Mouse (Mus musculus) cerebellum, adult 11 months (tissue): ENCODE results near the gene Speer2.

Source experiments
- DNase-seq: peaks from one replicate; pipeline ENCODE4 v3.0.0; 2022

Gene Speer2

DNA sequence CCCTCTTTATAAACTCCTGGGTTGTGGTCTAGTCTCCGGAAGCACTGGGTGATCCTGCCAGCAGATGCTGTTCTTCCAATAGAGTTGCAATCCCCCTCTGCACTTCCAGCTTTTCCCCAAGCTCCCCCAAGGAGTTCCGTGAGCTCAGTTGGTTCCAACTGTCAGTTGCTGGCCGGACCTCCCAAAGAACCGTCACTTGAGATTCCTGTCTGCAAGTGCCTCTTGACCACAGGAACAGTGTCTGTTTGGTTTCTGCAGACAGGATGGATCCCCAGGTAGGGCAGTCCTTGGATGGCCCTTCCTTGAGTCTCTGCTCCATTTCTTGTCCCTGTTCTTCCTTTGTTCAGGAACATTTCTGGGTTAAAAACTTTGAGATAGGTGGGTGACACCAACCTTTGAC is at the start of gene Speer2:
Gene Speer2, minus strand, starts transcription at position 101 of the 400 bp plus-strand sequence.
- no peak for DNase-seq

DNA sequence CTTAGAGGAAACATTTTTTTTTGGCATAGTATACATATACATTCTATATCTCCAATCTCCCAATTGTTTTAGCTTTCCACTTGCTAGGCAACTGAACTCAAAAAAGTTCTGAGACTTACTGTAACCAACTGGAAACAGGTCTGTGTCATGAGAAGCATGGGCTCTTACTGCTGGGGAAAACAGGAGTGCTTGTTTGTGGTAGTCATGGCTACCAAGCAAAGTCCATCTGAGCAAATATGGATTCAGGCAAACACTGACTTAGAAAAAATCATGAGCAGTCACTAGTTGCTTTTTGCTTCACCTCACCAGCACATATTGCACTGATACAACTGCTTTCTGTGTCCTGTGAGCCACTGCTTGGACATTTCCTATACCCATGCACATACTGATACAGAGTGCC is 40.8 kb upstream of the Speer2 start:
- no peak for DNase-seq

DNA sequence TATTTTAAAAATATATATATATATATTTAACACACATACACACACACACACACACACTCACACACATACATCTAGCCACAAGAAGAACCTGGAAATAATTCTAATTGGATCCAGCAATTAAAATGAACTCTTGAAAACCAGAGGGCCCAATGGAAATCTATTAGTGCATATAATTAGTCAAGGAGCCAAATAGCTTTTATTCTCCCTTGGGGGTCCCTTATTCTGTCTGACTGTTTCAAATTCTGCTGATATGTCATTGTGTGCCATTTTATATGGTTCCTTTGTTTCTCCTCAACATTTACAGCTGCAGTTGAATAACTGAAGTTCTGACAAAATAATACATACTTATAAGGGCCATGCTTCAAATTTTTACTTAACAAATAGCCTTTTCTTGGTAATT is 17.2 kb upstream of the Speer2 start:
- no peak for DNase-seq

DNA sequence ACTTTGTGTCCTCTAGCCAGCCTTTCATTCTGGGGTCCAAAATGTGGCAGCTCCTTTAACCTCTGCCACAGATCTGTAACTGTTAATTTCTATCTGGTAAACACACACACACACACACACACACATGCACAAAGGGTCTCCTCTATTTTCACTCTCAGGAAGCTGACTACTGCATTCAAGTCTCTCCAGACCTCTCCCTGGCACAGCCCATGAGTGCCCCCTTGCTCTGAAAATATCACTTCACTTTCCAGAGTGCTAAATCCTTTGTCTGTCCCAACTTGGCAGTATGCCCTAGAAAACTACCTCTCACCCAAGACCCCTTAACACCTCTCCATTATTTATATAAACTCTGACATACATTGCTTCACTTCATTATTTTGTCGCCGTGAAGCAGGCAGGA is 26.9 kb downstream of the Speer2 start:
- DNase-seq = no peak

DNA sequence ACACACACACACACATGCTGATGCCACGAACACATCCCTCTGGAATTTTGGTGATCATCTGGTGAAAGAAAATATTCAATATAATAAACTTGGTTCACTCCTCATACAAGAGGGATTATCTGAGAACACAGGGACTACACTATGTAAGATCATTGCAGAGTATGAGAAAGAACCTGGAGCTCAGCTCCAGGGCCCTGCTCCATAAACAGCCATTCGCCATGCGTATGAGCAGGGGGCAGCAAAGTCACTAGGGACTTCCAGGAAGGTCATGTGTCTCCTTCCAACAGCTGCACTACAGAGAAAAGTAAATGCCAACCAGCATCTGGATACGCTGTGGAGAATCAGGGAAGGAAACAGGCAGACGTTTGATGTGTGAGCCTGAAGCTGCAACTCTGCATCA is 49.9 kb downstream of the Speer2 start:
- DNase-seq = no peak
